Mouse (Mus musculus) midbrain, embryonic 14.5 days (tissue): Measurements from ENCODE around the gene ccdc198. TPM values are rescaled to one million over a fixed set of nuclear protein-coding genes. Genes with fewer than 3 reads are reported as not detected.
A peak's percentile ranks its signal among the peaks of the same experiment; 100 is the strongest.
"Not testable (repeated sequence)": the region's sequence is repeated elsewhere in the genome, so short reads cannot be mapped to it uniquely, and the experiment has no call there.

Experiments
- ATAC-seq: fragments of 200-750 bp; cut with Nextera tagmentation; 2 replicates; pipeline ENCODE4 v1.8.0; 2017; ENCODE audit warnings: moderate number of reproducible peaks, moderate library complexity; ENCODE audit not compliant: low FRiP score, low TSS enrichment
- DNase-seq: peaks from one replicate; pipeline ENCODE4 v3.0.0-alpha.2; 2015
- H3K27ac ChIP-seq: fragments of 300-500 bp; sonication (generic); replicated peaks from 2 replicates; pipeline ENCODE4 v1.5.1; 2014; ENCODE audit warnings: mild to moderate bottlenecking, low read depth, low read length, moderate library complexity
- H3K27me3 ChIP-seq: fragments of 300-500 bp; sonication (generic); 2 replicates; pipeline ENCODE4 v1.6.1; 2014; ENCODE audit warnings: low read length, control low read depth, mixed read lengths; ENCODE audit not compliant: control insufficient read depth, insufficient read depth
- H3K36me3 ChIP-seq: fragments of 300-500 bp; sonication (generic); 2 replicates; pipeline ENCODE4 v1.6.1; 2014; ENCODE audit warnings: low read length, control low read depth; ENCODE audit not compliant: control insufficient read depth, insufficient read depth
- H3K4me1 ChIP-seq: fragments of 300-500 bp; sonication (generic); 2 replicates; pipeline ENCODE4 v1.6.1; 2014; ENCODE audit warnings: mild to moderate bottlenecking, antibody characterized with exemption, low read length, control low read depth; ENCODE audit not compliant: control insufficient read depth, insufficient read depth
- H3K4me2 ChIP-seq: fragments of 300-500 bp; sonication (generic); 2 replicates; pipeline ENCODE4 v1.6.1; 2014; ENCODE audit warnings: mild to moderate bottlenecking, low read length, moderate library complexity
- H3K4me3 ChIP-seq: fragments of 300-500 bp; sonication (generic); replicated peaks from 2 replicates; pipeline ENCODE4 v1.5.1; 2014; ENCODE audit warnings: low read depth, low read length
- H3K9ac ChIP-seq: fragments of 300-500 bp; sonication (generic); replicated peaks from 2 replicates; pipeline ENCODE4 v1.6.1; 2014; ENCODE audit warnings: mild to moderate bottlenecking, low read length, moderate library complexity
- H3K9me3 ChIP-seq: fragments of 300-500 bp; sonication (generic); 2 replicates; pipeline ENCODE4 v1.6.1; 2016; ENCODE audit warnings: low read length, control low read depth, mixed read lengths; ENCODE audit not compliant: control insufficient read depth
- WGBS: fragments of 180-500 bp; shearing (Covaris S2); extraction: QIAGEN DNeasy Blood & Tissue Kit; methylation state at CpG from one replicate; pipeline ENCODE4 v1.1.7; 2014; 5-methylcytosine and 5-hydroxymethylcytosine counted together
- polyA plus RNA-seq: library from polyadenylated mRNA; unstranded; fragments of >200 nt; fragmentation: Nextera tagmentation; extraction: Ambion mirVana; gene quantifications from 2 replicates; pipeline ENCODE4 v1.2.1, GENCODE M21; 2014

Gene ccdc198
- polyA plus RNA-seq: 0.09 and 0.33 TPM in 2 replicates

DNA sequence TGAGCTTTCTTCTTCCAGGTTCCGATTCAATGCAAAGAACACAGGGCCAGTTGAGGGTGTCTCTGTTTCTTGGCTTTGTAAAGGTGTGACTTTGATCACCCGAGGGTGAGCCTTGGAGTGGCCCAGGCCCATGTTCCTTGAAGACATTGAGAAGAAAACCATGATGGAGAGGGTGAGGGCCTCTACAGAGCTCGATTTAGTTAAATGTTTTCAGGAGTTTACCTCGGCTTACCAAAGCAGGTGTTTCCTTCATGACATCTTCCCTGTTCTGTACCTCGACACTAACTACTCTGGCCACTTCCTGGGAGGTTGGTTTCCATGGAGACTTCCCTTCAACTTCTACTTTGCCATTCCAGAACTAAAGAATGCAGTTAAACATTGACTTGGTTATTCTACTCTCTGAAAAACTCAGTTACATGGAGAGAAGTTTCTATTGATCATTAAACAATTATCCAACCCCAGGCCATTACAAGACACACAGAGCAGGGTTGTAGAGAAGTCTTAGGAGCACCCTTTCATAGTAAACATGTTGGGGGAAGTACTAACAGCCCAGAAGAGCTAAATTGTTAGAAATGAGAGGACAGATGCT, at the start of gene ccdc198:
TSS of gene ccdc198 (minus strand) at position 349 of the 589 bp plus-strand sequence.
- 85% methylated on average over 5 of the region's 5 CpGs for WGBS
- no peak for ATAC-seq

DNA sequence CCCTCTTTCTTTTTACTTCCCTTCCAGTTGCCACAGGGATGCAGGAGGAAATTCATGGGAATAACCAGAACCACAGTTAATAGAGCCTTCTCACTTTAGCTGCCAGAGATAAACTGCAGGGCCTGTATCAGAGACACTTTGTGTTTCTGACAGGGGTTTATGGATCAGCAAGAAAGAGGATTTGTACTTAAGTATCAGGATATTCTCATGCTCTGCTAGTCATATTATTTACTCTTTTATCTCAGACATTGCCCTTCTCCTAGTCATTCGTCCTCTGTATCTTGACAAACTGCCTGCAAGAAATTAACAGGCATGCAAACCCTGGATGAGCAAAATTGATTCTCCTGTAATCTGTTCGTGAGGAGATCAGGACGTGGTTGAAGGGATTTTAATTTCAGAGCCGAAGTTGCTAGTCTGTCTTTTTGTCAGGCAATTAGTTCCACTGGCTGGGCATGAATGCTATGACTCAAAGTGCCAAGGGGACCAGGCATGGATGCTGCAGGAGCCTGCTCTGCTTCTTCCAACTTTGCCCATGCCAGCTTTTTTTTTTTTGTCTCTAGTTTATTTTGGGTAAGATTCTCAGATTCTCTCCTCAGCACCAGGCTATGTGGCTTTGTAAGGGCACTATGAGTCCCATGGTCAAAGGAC, 48.7 kb upstream of the ccdc198 start:
- Histone ChIP-seq H3K27ac (peak overlapping the region; percentile 39; the same call in 1 of the 2 replicates), H3K9me3 (no peaks in the 10 kb centered on the region), H3K4me1 (0 out of 2 replicates have a peak, but pooled peaks cover 10% of the 10 kb centered on the region), H3K9ac (no peak overlapping the region), H3K4me2 (no peak overlapping the region), H3K27me3 (no peaks in the 10 kb centered on the region), H3K36me3 (no peaks in the 10 kb centered on the region), H3K4me3 (no peak overlapping the region)
- 5% methylated on average over 4 of the region's 4 CpGs for WGBS
- peak; percentile 55 for ATAC-seq
- peak; percentile 69 for DNase-seq

More for the DNA sequence above, at the start of gene ccdc198:
- no peak within 1 kb of the TSS for H3K4me2 ChIP-seq
- H3K9ac ChIP-seq: no peak within 1 kb of the TSS
- no peak within 1 kb of the TSS for H3K27ac ChIP-seq
- no peaks in the 10 kb centered on the region for H3K27me3 ChIP-seq
- no peaks in the 10 kb centered on the region for H3K36me3 ChIP-seq
- no peaks in the 10 kb centered on the region for H3K9me3 ChIP-seq
- no peaks in the 10 kb centered on the region for H3K4me1 ChIP-seq
- H3K4me3 ChIP-seq: no peak within 1 kb of the TSS
- no peak for DNase-seq

DNA sequence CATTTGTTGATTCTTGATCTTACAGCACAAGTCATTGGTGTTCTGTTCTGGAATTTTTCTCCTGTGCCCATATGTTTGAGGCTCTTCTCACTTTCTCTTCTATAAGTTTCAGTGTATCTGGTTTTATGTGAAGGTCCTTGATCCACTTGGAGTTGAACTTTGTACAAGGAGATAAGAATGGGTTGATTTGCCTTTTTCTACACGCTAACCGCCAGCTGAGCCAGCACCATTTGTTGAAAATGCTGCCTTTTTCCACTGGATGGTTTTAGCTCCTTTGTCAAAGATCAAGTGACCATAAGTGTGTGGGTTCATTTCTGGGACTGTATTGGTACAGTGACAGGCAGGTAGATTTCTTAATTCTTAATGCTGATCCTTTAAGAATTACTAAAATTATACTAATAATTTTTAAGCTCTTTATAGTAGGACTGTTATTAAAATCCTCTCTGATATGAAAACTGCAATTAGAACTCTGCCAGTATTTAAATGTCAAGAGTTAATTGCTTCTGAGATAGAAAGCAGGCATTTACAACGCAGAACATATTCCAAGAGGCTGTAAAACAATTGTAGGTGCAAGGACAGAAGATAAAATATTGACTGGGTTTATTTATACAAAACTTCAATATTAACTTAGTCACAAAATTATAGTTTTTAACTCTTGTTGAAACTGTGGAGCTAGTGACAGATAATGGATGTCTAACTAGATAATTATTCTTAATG, 44.9 kb upstream of the ccdc198 start:
- no peak overlapping the region for H3K27ac ChIP-seq
- no peak overlapping the region for H3K4me2 ChIP-seq
- no peak overlapping the region for H3K4me3 ChIP-seq
- H3K36me3 ChIP-seq: no peaks in the 10 kb centered on the region
- H3K9ac ChIP-seq: no peak overlapping the region
- no peaks in the 10 kb centered on the region for H3K27me3 ChIP-seq
- 87% methylated on average over 3 of the region's 3 CpGs for WGBS
- H3K9me3 ChIP-seq: no peaks in the 10 kb centered on the region
- DNase-seq (no peak), ATAC-seq (no peak)
- H3K4me1 ChIP-seq: 0 out of 2 replicates have a peak, but pooled peaks cover 10% of the 10 kb centered on the region

DNA sequence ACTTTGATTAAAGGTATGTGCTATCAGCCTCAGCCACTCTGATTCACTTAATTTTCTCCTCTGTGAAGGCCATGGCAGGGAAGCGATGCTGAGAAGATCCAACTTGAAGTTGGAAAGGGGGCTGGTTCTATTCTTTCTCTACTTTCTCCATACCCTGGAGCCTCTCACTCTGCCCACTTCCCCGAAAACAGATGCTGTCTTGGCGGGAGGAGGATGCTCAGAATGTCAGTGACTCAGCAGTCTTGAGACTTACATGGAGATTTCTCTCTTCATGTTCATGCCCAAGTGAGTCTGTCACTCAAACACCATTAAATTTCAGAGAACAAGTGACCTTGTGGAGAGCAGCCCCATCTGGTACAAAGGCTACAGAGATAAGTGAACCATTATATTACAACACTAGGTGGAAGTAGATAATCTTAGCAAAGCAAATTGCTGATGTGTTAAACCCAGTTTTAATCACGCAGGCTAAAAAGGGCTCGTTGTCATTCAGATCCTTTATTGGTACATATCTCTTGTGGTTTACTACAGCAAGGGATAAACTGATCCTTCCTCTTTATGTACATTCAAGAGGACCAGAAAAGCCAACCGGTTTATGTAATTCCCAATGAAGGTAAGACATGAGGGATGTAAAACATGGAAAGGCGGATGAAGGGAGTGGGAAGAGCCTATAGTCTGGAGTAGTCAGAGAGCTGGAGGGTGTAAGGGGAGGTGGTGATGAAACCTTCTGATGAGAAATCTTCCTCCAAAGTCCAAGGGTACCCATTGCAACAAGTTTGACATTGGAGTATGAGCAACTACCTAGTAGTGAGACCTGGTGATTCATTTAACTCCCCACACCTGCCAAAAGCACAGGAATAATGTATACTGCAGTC, 38.7 kb upstream of the ccdc198 start:
- Histone ChIP-seq H3K4me2 (no peak overlapping the region), H3K4me1 (no peaks in the 10 kb centered on the region), H3K36me3 (no peaks in the 10 kb centered on the region), H3K27me3 (no peaks in the 10 kb centered on the region), H3K9me3 (no peaks in the 10 kb centered on the region), H3K27ac (no peak overlapping the region), H3K4me3 (no peak overlapping the region), H3K9ac (no peak overlapping the region)
- DNase-seq (no peak), ATAC-seq (no peak)
- 78% methylated on average over 7 of the region's 7 CpGs for WGBS

DNA sequence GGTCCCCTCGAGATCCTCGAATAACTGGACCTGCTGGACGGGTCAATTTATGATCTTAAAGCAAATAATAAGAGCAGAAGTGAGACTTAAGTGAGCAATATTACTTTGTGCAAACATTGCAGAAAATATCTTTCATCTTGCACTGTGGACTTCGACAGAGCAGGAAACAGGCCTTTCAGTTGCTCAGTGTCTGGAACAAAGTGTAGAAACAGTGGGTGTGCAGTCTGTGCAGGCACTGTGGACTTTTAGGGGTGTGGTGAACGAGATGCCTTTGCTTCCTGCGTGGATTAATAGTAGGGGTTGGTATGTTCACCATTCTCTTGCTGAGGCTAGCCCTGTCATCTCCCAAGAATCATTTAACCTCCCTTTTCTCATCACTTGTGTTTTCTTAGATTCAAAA, 33.6 kb upstream of the ccdc198 start:
- no peaks in the 10 kb centered on the region for H3K4me1 ChIP-seq
- no peak for DNase-seq
- H3K27me3 ChIP-seq: no peaks in the 10 kb centered on the region
- H3K27ac ChIP-seq: no peak overlapping the region
- no peak overlapping the region for H3K9ac ChIP-seq
- H3K9me3 ChIP-seq: no peaks in the 10 kb centered on the region
- no peak overlapping the region for H3K4me3 ChIP-seq
- 83% methylated on average over 6 of the region's 6 CpGs for WGBS
- H3K4me2 ChIP-seq: no peak overlapping the region
- no peaks in the 10 kb centered on the region for H3K36me3 ChIP-seq
- ATAC-seq: no peak

DNA sequence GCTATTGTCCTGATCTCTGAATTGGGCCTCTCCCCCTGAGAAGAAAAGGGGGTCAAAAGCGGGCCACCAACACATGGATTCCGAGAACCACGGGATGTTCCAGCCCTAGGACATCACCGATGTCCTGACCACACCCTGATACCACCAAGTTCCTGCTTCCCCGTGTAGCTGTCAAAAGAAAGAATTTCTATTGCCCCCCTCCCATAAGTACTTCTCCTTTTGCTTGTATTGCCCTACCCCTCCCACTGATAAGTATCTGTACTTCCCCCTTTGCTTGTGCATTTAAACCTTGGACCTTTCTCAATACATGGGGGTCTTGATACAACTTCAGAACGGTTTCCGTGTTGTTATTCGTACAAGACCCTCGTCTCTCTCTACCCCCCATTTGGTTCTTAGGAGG, 33.2 kb upstream of the ccdc198 start:
- H3K4me1 ChIP-seq, H3K9me3 ChIP-seq, H3K4me2 ChIP-seq, H3K4me3 ChIP-seq, DNase-seq, H3K27me3 ChIP-seq, ATAC-seq, H3K9ac ChIP-seq, H3K27ac ChIP-seq, H3K36me3 ChIP-seq: not testable (repeated sequence)
- WGBS: 92% methylated on average over 9 of the region's 9 CpGs

DNA sequence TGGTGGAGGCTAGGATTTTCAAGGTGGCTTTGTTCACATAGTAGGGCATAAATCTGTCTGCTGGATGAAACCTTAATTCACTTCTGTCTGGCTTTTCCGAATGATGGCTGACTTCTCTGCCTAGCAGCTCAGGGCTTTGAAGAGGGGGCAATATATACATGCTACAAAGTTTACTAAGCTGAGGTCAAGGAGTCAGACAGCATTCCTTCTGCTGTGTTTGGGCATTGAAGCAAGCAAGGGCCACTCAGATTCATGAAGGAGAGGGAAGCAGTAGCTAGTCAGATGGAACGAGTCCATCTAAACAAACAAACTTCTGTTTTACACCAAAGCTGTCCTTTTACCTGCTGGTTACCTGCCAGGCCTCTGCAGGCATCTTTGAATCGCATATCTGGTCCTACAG, 32.4 kb upstream of the ccdc198 start:
- 76% methylated on average over 3 of the region's 3 CpGs for WGBS
- no peak for ATAC-seq
- no peak overlapping the region for H3K4me3 ChIP-seq

DNA sequence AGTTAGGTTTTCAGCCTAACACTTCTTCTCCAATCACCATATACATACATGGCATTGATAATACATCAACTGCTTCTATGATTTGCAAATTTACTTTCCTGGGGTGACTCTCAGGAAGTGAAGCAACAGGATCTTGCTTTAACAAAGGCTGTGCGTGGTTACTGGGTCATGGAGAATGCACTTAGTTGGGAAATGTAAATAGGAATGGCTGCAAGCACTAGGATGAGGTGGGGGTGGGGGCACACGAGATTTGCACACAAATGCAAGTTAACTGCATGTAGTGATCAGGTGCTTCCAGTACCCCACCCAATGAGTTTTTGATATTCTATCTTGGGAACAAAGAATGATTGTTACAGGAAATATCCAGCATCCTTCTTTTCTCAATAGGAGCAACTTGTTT, 30.1 kb upstream of the ccdc198 start:
- H3K27ac ChIP-seq: no peak overlapping the region
- ATAC-seq (no peak), DNase-seq (no peak)
- no peak overlapping the region for H3K4me3 ChIP-seq
- H3K9ac ChIP-seq: no peak overlapping the region
- no peak overlapping the region for H3K4me2 ChIP-seq
- H3K9me3 ChIP-seq: no peaks in the 10 kb centered on the region
- no peaks in the 10 kb centered on the region for H3K4me1 ChIP-seq
- 41% methylated on average over 2 of the region's 2 CpGs for WGBS
- H3K36me3 ChIP-seq: no peaks in the 10 kb centered on the region
- H3K27me3 ChIP-seq: no peaks in the 10 kb centered on the region

More for the DNA sequence above, 32.4 kb upstream of the ccdc198 start:
- no peak overlapping the region for H3K4me2 ChIP-seq
- no peak overlapping the region for H3K27ac ChIP-seq
- no peaks in the 10 kb centered on the region for H3K4me1 ChIP-seq
- no peaks in the 10 kb centered on the region for H3K36me3 ChIP-seq
- H3K27me3 ChIP-seq: no peaks in the 10 kb centered on the region
- no peak overlapping the region for H3K9ac ChIP-seq
- H3K9me3 ChIP-seq: no peaks in the 10 kb centered on the region
- no peak for DNase-seq
